Mouse (Mus musculus) liver, embryonic 14.5 days (tissue): ENCODE results near the gene Tomm5.

ENCODE experiments used
- CTCF ChIP-seq: IDR thresholded peaks from 2 replicates; pipeline ENCODE4 v1.5.1; 2016; ENCODE audit warnings: antibody characterized with exemption, low read depth, control low read depth
- EP300 ChIP-seq: IDR thresholded peaks from 2 replicates; pipeline ENCODE4 v1.6.1; 2016; ENCODE audit warnings: antibody characterized with exemption, low read depth

GRCm38 (mm10) chr4:45084021-45084894 is 23.7 kb downstream of the Tomm5 start, which contains the start of gene Fbxo10:
- TF ChIP-seq CTCF (no peak), EP300 (no peak)
